Mouse (Mus musculus): ENCODE data around the gene Tmcc3. TPM values are rescaled to one million over a fixed set of nuclear protein-coding genes. Genes with fewer than 3 reads are reported as not detected.

Gene Tmcc3
- polyA plus RNA-seq, 1 experiment = 31.5 TPM

DNA sequence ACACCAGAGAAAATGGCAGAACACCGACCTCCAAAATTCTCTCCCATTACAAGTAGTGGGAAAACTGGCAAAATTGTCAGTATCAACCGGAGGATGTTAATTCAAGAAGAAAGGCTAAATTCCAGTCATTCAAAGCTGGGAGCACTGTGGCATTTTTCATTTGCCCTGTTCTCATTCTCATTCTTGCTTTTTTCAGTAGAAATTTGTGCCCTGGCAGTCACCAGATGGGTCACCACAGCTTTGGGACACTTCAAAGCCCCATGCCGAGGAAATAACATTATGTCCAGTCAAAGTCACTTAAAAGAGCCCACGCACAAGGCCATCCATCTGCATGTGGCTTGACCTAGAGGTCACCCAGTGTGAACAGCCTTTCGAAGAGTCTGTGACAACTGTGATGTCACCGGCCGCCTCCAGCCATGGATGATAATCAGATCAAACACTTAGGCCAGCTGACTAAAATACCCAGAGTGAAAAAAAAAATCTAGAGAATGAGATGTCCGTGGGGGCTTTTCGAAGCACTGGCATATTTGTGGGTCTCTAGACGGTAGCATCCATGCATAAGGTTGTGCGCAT, 319.9 kb downstream of the Tmcc3 start:
- no peak for DNase-seq (ENCODE audit: low read depth)

DNA sequence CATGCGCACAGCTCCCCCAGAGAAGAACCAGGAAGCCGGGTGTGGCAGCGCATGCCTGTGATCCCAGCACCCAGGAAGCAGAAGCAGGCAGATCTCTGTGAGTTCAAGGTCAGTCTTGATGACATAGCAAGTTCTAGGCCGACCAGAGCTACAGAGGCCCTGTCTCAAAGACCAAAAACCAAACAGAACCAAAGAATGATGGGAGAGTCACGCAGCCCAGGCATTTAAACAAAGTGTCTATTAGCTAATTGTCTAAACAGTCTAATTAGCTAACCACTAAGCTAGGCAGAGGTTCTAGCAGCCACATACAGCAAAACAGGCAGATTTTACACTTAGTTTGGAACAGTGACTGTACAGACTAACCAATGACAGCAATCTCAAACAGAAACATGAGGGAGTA, 320.5 kb downstream of the Tmcc3 start:
- DNase-seq (ENCODE audit: low read depth) = no peak

DNA sequence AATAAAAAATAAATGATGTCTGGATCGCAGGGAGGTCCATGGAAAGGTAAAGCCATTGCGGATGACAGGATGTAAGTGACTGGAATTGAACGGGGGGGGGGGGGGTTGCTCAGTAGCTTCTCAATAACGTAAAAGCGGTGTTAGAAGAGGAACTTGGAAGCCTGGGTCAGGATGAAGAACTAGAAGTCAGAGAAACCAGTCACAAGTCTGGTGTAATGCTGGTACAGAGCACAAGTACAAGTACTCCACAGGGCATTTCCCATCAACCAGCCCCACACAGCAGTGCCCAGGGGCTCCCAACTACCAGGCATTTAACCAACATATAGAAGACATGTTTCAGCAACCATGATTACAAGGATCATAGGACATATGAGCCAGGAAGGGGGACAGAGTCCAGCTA, 326.9 kb downstream of the Tmcc3 start:
- DNase-seq (ENCODE audit: low read depth) = no peak

DNA sequence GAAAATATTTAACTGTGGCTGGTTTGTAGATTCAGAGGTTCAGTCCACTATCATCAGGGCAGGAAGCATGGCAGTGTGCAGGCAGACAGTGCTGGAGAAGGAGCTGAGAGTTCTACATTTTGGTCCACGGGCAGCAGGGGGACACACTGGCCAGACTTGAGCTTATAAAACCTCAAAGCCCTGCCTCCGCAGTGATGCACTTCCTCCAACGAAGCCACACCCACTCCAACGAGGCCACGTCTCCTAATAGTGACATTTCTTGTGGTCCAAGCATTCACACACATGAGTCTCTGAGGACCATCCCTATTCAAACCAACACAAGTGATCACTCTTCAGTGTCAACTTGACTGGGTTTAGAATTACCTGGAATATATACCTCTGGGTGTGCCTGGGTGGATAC, 327.5 kb downstream of the Tmcc3 start:
- DNase-seq (ENCODE audit: low read depth) = no peak

DNA sequence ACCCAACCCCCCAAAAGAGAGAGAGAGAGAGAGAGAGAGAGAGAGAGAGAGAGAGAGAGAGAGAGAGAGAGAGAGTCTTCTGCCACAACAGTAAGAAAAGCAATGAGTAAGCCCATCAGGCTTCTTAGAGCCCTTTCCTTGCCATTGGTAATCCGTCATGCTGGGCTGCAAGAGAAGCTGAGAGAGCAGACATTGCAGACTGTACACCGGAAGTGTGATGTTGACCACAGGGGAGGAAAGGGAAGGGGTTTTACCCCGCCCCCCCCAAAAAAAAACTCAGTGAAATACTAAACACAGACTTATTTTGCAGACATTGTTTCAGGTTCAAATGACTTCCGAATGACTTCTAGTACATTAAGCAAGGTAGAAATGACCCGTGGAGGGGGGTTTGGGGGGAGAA, 328.3 kb downstream of the Tmcc3 start:
- no peak for DNase-seq (ENCODE audit: low read depth)

Other genes starting within 250 kb of the Tmcc3 start
- 6.2 and 7.7 TPM in 2 replicates for gene Nr2c1, start 163.9 kb upstream of the Tmcc3 start, polyA plus RNA-seq (2012; rRNA removed)
- gene Ndufa12, start 113.2 kb upstream of the Tmcc3 start, polyA plus RNA-seq (2012; rRNA removed) = 89.8 and 97.7 TPM in 2 replicates
- gene Gm4792, start 13.2 kb upstream of the Tmcc3 start, polyA plus RNA-seq (2012; rRNA removed) = not detected in 2 replicates

Data from gonadal fat pad, adult 2 months (tissue).